Mouse (Mus musculus): ENCODE results near the gene Dusp1. TPM values are rescaled to one million over a fixed set of nuclear protein-coding genes. Genes with fewer than 3 reads are reported as not detected.

Gene Dusp1
- total and polyA plus RNA-seq, 3 experiments = 3.5 to 9.9 (median 5.6) TPM

DNA sequence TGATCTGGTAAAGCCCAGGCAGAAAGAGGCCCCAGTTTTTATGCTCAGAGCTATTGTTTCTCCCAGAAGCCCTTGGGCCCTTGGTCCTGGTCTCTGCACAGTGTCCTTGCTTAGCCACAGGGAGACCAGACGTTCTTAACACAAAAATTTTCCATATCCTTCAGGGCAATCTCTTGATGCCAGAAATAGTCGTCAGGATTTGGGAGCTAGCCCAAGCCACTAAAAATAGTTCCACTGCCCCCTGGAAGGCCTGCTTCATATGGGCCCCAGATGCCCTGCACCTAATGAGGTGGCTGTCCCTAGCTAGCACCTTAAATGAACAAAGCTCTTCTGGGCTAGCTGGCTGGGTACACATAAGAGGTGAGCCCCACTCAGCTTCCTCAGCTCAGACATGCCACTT, 71.0 kb downstream of the Dusp1 start:
- H3K36me3 ChIP-seq (replicated peaks in 1 of 2; ENCODE audit: control insufficient read depth in 1 of 2, insufficient read depth in 1 of 2, low read length in 1 of 2) = no peaks in the 10 kb centered on the region
- H3K9ac ChIP-seq (ENCODE audit: insufficient read depth, low read depth) = no peak overlapping the region
- H3K4me1 ChIP-seq (ENCODE audit: control insufficient read depth in 1 of 2, insufficient read depth in 2 of 2) = no peaks in the 10 kb centered on the region
- no peaks in the 10 kb centered on the region for H3K79me2 ChIP-seq (replicated peaks; ENCODE audit: control insufficient read depth, extremely low read depth, insufficient read depth, poor library complexity, severe bottlenecking)
- H3K4me2 ChIP-seq (ENCODE audit: insufficient read depth, low read depth, poor library complexity, severe bottlenecking) = no peak overlapping the region
- H3K9me3 ChIP-seq (replicated peaks; ENCODE audit: low read length) = peaks cover 34% of the 10 kb centered on the region
- in situ Hi-C loops (cut with MboI; ENCODE audit: low pct_ligation_motif_present, low pct_unique_long_range_greater_than_20kb, low sequenced_read_pairs) = no loop called here
- dilution Hi-C loops (cut with MboI; ENCODE audit: extremely low pct_ligation_motif_present, extremely low pct_unique_long_range_greater_than_20kb, low sequenced_read_pairs) = no loop called here
- no peak for DNase-seq (ENCODE audit: extremely low read depth)
- H3K27me3 ChIP-seq (replicated peaks) = peaks cover 5% of the 10 kb centered on the region
- TF ChIP-seq EP300 (IDR thresholded peaks at IDR 0.05; ENCODE audit: low read length) (no peak), CHD2 (IDR thresholded peaks at IDR 0.05; ENCODE audit: low read length) (no peak), ZNF384 (IDR thresholded peaks at IDR 0.05; ENCODE audit: low read depth, low read length) (no peak)
- no peak overlapping the region for H3K4me3 ChIP-seq (replicated peaks in 1 of 3; ENCODE audit: low read depth in 2 of 3, low read length in 2 of 3, poor library complexity in 1 of 3)
- no peak overlapping the region for H3K27ac ChIP-seq (ENCODE audit: insufficient read depth, low read depth)

DNA sequence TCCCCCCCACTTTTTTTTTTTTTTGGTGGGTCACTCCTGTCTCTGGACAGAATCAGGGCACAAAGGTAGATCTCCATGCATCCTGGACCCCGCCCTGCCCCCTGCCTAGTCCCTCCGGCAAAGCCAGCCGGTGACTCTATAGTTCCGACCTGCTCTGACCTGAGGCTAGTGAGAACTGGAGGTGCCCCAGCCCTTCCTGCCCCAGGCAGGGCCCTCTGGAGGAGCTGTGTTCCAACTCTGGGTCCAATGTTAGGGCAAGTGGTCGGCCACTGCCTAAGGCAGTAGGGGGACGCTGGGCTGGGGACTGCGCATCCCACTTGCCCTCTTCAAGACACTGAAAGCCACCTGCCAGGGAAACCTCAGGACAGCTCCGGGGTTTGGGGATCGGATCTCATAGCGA, 71.9 kb downstream of the Dusp1 start:
- peaks cover 26% of the 10 kb centered on the region for H3K9me3 ChIP-seq (replicated peaks; ENCODE audit: low read length)
- in situ Hi-C loops (cut with MboI; ENCODE audit: low pct_ligation_motif_present, low pct_unique_long_range_greater_than_20kb, low sequenced_read_pairs) = no loop called here
- no peak overlapping the region for H3K4me3 ChIP-seq (replicated peaks in 1 of 3; ENCODE audit: low read depth in 2 of 3, low read length in 2 of 3, poor library complexity in 1 of 3)
- dilution Hi-C loops (cut with MboI; ENCODE audit: extremely low pct_ligation_motif_present, extremely low pct_unique_long_range_greater_than_20kb, low sequenced_read_pairs) = no loop called here
- no peak overlapping the region for H3K4me2 ChIP-seq (ENCODE audit: insufficient read depth, low read depth, poor library complexity, severe bottlenecking)
- H3K27ac ChIP-seq (ENCODE audit: insufficient read depth, low read depth) = no peak overlapping the region
- no peak overlapping the region for H3K9ac ChIP-seq (ENCODE audit: insufficient read depth, low read depth)
- H3K36me3 ChIP-seq (replicated peaks in 1 of 2; ENCODE audit: control insufficient read depth in 1 of 2, insufficient read depth in 1 of 2, low read length in 1 of 2) = no peaks in the 10 kb centered on the region
- H3K4me1 ChIP-seq (ENCODE audit: control insufficient read depth in 1 of 2, insufficient read depth in 2 of 2) = peaks cover 0 to under 1% of the 10 kb centered on the region in 2 experiments; a peak in 1 of 4 replicates
- H3K27me3 ChIP-seq (replicated peaks) = peaks cover 5% of the 10 kb centered on the region
- TF ChIP-seq TCF12 (IDR thresholded peaks at IDR 0.05; ENCODE audit: low read depth, low read length) = no peak
- no peak for TF ChIP-seq GABPA (IDR thresholded peaks at IDR 0.05; ENCODE audit: insufficient replicate concordance, low read depth, low read length)
- no peak for TF ChIP-seq MEF2A (IDR thresholded peaks at IDR 0.05; ENCODE audit: borderline replicate concordance, low read depth, low read length)
- no peak for TF ChIP-seq SMC3 (IDR thresholded peaks at IDR 0.05; ENCODE audit: low read depth, low read length)
- TF ChIP-seq UBTF (IDR thresholded peaks at IDR 0.05; ENCODE audit: low read depth, low read length) = no peak
- no peaks in the 10 kb centered on the region for H3K79me2 ChIP-seq (replicated peaks; ENCODE audit: control insufficient read depth, extremely low read depth, insufficient read depth, poor library complexity, severe bottlenecking)
- no peak for DNase-seq (ENCODE audit: extremely low read depth)

DNA sequence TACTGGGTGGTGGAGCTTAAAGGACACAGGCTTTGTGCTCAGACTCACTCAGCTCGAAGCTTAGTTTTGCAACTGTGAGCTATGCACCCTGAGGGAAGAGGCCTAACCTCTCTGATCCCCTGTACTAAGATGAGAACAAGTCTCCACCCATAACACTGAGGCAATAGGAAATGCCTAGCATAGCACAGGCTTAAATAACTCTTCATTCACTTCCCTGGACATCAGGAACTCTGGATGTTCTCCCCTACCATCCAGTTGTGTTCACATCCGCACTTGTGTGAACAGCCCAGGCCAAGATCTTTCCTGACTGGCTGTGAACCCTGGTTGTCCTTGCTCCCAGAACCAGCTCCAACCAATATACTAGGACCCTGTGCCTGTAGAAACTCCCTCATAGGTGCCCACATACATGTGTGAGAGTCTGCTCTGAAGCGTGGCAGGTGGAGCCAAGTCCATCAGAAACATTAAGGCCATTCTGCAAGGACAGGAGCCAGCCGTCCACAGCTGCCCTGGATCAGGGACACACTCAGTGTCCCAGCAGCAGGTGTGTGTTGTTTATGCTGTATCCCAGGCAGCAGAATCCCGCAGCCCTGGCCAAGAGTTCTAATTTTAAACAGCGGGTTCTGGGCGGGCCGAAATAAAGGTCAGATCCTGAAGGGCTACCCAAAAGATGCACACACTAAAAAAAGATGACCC, 73.1 kb downstream of the Dusp1 start:
- Histone ChIP-seq H3K9me3 (replicated peaks; ENCODE audit: low read length) (peaks cover 16% of the 10 kb centered on the region), H3K9ac (ENCODE audit: insufficient read depth, low read depth) (no peak overlapping the region), H3K4me3 (replicated peaks in 1 of 3; ENCODE audit: low read depth in 2 of 3, low read length in 2 of 3, poor library complexity in 1 of 3) (no peak overlapping the region), H3K27me3 (replicated peaks) (peaks cover 5% of the 10 kb centered on the region), H3K4me1 (ENCODE audit: control insufficient read depth in 1 of 2, insufficient read depth in 2 of 2) (peaks cover 0 to 3% of the 10 kb centered on the region in 2 experiments; a peak in 1 of 4 replicates), H3K79me2 (replicated peaks; ENCODE audit: control insufficient read depth, extremely low read depth, insufficient read depth, poor library complexity, severe bottlenecking) (no peaks in the 10 kb centered on the region), H3K27ac (ENCODE audit: insufficient read depth, low read depth) (no peak overlapping the region), H3K4me2 (ENCODE audit: insufficient read depth, low read depth, poor library complexity, severe bottlenecking) (no peak overlapping the region), H3K36me3 (replicated peaks in 1 of 2; ENCODE audit: control insufficient read depth in 1 of 2, insufficient read depth in 1 of 2, low read length in 1 of 2) (no peaks in the 10 kb centered on the region)
- TF ChIP-seq MYC (IDR thresholded peaks at IDR 0.05; ENCODE audit: low read depth, low read length) (no peak), ETS1 (conservative IDR thresholded peaks at IDR 0.05; ENCODE audit: low read depth, low read length) (no peak), MAFK (IDR thresholded peaks at IDR 0.05; ENCODE audit: insufficient replicate concordance, low read length) (no peak), E2F4 (IDR thresholded peaks at IDR 0.05; ENCODE audit: insufficient replicate concordance, low read depth, low read length) (no peak), CTCF (conservative IDR thresholded peaks at IDR 0.05 in 1 of 2, IDR thresholded peaks at IDR 0.05 in 1 of 2; ENCODE audit: low read depth in 2 of 2, low read length in 2 of 2) (no peak), POLR2AphosphoS2 (IDR thresholded peaks at IDR 0.05; ENCODE audit: low read depth, low read length) (no peak), TCF12 (IDR thresholded peaks at IDR 0.05; ENCODE audit: low read depth, low read length) (no peak), USF2 (conservative IDR thresholded peaks at IDR 0.05; ENCODE audit: low read depth, low read length) (no peak), MAX (IDR thresholded peaks at IDR 0.05; ENCODE audit: low read length) (no peak), USF1 (IDR thresholded peaks at IDR 0.05; ENCODE audit: low read depth, low read length) (no peak), ZKSCAN1 (IDR thresholded peaks at IDR 0.05; ENCODE audit: borderline replicate concordance, low read depth, low read length) (no peak), EP300 (IDR thresholded peaks at IDR 0.05; ENCODE audit: low read length) (no peak), SMC3 (IDR thresholded peaks at IDR 0.05; ENCODE audit: low read depth, low read length) (no peak), PAX5 (IDR thresholded peaks at IDR 0.05; ENCODE audit: low read length) (no peak), ZC3H11A (IDR thresholded peaks at IDR 0.05; ENCODE audit: low read depth, low read length) (no peak), BHLHE40 (IDR thresholded peaks at IDR 0.05; ENCODE audit: low read depth, low read length) (no peak), MXI1 (IDR thresholded peaks at IDR 0.05; ENCODE audit: low read depth, low read length) (no peak), KAT2A (IDR thresholded peaks at IDR 0.05; ENCODE audit: insufficient replicate concordance, low read length) (no peak)
- in situ Hi-C loops (cut with MboI; ENCODE audit: low pct_ligation_motif_present, low pct_unique_long_range_greater_than_20kb, low sequenced_read_pairs) = no loop called here
- no peak for DNase-seq (ENCODE audit: extremely low read depth)
- dilution Hi-C loops (cut with MboI; ENCODE audit: extremely low pct_ligation_motif_present, extremely low pct_unique_long_range_greater_than_20kb, low sequenced_read_pairs) = no loop called here
